Mouse (Mus musculus): ENCODE measurements around the gene Dnajc19.

Dnajc19 gene

GRCm38 (mm10) chr3:34030601-34031000, 50.5 kb downstream of the Dnajc19 start:
- no peak for DNase-seq (ENCODE audit: low read depth in 2 of 2, low spot score in 2 of 2)

DNA sequence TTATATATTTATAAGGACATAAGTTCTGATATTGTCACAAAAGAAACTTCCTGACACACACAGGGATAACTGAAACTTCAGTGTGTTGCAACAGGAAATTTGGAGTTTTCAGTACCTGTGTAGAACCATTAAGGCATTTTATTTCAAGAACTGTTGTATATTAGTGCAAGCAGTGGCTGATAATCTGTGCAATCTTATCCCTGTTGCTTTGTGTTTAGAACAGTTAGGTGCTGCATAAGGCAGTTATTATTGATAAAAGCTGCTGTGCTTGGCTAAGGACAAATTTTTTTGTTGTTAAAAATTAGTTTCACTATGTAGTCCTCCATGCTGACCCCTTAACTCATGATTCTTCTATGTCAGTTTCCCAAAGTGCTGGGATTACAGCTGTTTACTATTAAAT, 52.2 kb downstream of the Dnajc19 start:
- DNase-seq (ENCODE audit: low read depth in 2 of 2, low spot score in 2 of 2), result no peak

DNA sequence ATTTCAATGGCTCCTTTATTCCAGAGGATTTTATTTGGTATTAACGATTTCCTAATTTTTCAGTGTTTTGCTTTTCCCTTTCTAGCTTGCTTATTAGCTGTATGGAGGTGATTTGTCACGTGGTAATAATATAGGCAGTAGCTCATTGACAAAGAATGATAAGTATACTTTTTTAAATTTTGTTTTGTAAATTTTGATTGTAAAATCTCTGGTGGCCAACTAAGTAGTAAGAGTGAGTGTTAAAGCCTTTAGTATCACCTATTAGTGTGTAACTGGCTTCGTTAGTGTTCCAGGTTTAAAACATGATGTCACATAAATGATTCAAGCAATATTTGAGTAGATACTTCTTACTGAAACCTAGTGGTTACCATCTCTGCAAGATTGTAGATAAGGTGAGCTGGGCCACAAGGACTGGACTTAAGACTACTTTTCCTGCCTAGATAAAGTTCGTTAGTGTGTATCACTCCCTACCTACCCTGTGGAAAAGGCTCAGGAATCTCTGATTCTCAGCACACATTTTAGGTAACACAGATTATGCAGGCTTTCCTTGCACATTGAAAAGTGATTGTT, 59.8 kb downstream of the Dnajc19 start:
- DNase-seq (ENCODE audit: low read depth in 2 of 2, low spot score in 2 of 2), result no peak

- peak in 1 of 2 experiments; percentile 5 for DNase-seq (ENCODE audit: low read depth in 2 of 2, low spot score in 2 of 2)
These were observed 60.5 kb downstream of the Dnajc19 start for GRCm38 (mm10) chr3:34020382-34021258.

GRCm38 (mm10) chr3:34019540-34020381, 61.4 kb downstream of the Dnajc19 start, which contains the start of gene Fxr1:
Gene Fxr1 (plus strand): TSS chr3:34019943.
- DNase-seq (ENCODE audit: low read depth in 2 of 2, low spot score in 2 of 2), result peak; percentile 64 to 73

DNA sequence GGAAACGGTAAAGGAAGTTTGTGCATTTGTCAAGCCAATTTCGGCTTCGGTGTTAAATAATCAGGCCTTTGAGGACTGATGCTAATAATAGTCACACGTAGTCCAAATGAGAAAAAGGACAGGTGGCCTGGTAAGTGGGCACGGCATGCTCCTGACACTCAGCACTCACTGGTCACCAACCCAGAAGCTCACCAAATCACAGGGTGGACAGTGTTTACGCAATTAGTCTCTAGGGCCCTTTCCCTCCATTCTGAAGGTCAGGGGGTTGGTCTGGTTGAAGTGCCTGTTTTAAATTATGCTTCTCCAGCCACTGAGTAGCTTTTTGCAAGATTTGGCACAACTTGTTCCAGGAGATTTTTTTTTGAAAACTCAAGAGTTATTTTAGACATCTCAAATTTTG, 72.9 kb downstream of the Dnajc19 start:
- no peak for DNase-seq (ENCODE audit: low read depth in 2 of 2, low spot score in 2 of 2)

DNA sequence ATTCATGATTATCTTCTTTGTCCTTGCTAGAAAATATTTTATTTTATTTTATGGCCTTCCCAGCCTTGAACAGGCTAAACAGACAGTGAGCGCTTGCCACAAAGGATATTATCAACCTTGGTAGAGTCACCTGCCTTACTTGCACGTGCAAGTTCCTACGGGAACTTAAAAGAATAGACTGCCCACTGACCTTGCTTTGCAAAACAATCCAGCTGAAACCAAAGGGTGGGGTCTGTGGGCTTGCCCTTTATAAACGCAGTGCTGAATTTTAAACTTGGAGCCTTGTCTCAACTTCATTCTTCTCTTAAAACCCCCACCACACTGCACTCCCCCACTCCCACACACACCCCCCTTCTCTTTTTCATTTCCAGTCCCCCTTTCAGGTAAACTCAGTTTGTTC, 73.5 kb downstream of the Dnajc19 start:
- DNase-seq (ENCODE audit: low read depth in 2 of 2, low spot score in 2 of 2), result no peak

GRCm38 (mm10) chr3:34006824-34007223, 74.3 kb downstream of the Dnajc19 start:
- DNase-seq (ENCODE audit: low read depth in 2 of 2, low spot score in 2 of 2), result no peak

GRCm38 (mm10) chr3:34006301-34006700, 74.8 kb downstream of the Dnajc19 start:
- no peak for DNase-seq (ENCODE audit: low read depth in 2 of 2, low spot score in 2 of 2)

Measured in CD8-positive naive resting alpha-beta T cell, adult 2 months (primary cell).